Mouse (Mus musculus) heart, adult 2 months (tissue): Measurements from ENCODE around the gene Med29.

ENCODE experiments used
- CTCF ChIP-seq: fragments of 200-600 bp; IDR thresholded peaks from 2 replicates; pipeline ENCODE4 v1.8.1; 2022; ENCODE audit warnings: antibody characterized with exemption, mild to moderate bottlenecking, moderate library complexity
- EP300 ChIP-seq: fragments of 200-500 bp; IDR thresholded peaks from 2 replicates; pipeline ENCODE4 v1.6.1; 2011; ENCODE audit warnings: low read depth, low read length, control low read depth; ENCODE audit not compliant: insufficient read depth

DNA sequence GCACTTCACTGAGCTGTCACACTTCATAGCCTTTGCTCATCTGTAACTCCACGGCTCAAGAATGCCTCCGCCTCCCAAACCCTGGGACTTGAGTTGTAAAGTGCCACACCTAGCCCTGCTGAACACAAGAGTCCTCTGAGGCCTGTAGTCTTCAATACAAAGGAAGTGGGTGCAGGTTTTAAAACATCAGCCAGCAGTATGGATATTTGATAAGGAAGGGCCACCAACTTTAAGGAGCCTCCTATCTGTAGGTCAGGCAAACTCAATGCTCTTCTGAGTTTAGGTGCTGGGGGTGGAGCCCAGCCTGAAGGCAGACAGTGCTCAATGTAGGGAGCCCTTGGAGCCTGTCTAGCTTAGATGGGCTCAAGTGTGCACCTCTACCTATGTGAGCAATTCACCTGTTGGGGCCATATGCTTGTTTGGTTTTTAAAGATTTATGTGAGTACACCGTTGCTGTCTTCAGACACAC lies 38.4 kb downstream of the Med29 start:
- no peak for TF ChIP-seq CTCF
- TF ChIP-seq EP300: no peak
